Mouse (Mus musculus): ENCODE measurements around the gene Calm2. TPM values are rescaled to one million over a fixed set of nuclear protein-coding genes. Genes with fewer than 3 reads are reported as not detected.

The Calm2 gene
- polyA plus RNA-seq, 1 experiment from 2014 or later: 397 TPM

GRCm38 (mm10) chr17:87403462-87403861, 43.3 kb downstream of the Calm2 start:
- H3K27me3 ChIP-seq (ENCODE audit: insufficient read depth, low read length): no peaks in the 10 kb centered on the region
- H3K36me3 ChIP-seq (replicated peaks; ENCODE audit: insufficient read depth, low read length): no peaks in the 10 kb centered on the region
- no peak for ATAC-seq
- TF ChIP-seq CTCF (IDR thresholded peaks at IDR 0.05; ENCODE audit: low read depth): no peak
- no peak overlapping the region for H3K27ac ChIP-seq (ENCODE audit: low read depth)
- WGBS (ENCODE audit: insufficient replicate concordance): 70% methylated on average over 4 of the region's 4 CpGs
- no peaks in the 10 kb centered on the region for H3K4me1 ChIP-seq (ENCODE audit: insufficient read depth)
- H3K9ac ChIP-seq (replicated peaks): no peak overlapping the region
- H3K4me3 ChIP-seq (ENCODE audit: low read depth, low read length): no peak overlapping the region
- no peak for DNase-seq
- H3K9me3 ChIP-seq (ENCODE audit: low read length): no peaks in the 10 kb centered on the region
- no peak overlapping the region for H3K4me2 ChIP-seq (ENCODE audit: low read depth, low read length)

- Histone ChIP-seq H3K4me2 (ENCODE audit: low read depth, low read length) (no peak overlapping the region), H3K4me3 (ENCODE audit: low read depth, low read length) (no peak overlapping the region), H3K9me3 (ENCODE audit: low read length) (no peaks in the 10 kb centered on the region), H3K9ac (replicated peaks) (no peak overlapping the region), H3K4me1 (ENCODE audit: insufficient read depth) (no peaks in the 10 kb centered on the region), H3K27me3 (ENCODE audit: insufficient read depth, low read length) (no peaks in the 10 kb centered on the region), H3K36me3 (replicated peaks; ENCODE audit: insufficient read depth, low read length) (no peaks in the 10 kb centered on the region), H3K27ac (ENCODE audit: low read depth) (no peak overlapping the region)
- no peak for DNase-seq
- no peak for ATAC-seq
- TF ChIP-seq EP300 (IDR thresholded peaks at IDR 0.05; ENCODE audit: low read depth): no peak
- 75% methylated on average over 11 of the region's 11 CpGs for WGBS (ENCODE audit: insufficient replicate concordance)
Measured at GRCm38 (mm10) chr17:87402444-87402843, 44.3 kb downstream of the Calm2 start.

GRCm38 (mm10) chr17:87397088-87397487, 49.6 kb downstream of the Calm2 start:
- Histone ChIP-seq H3K27ac (ENCODE audit: low read depth) (no peak overlapping the region), H3K9ac (replicated peaks) (no peak overlapping the region), H3K36me3 (replicated peaks; ENCODE audit: insufficient read depth, low read length) (no peaks in the 10 kb centered on the region), H3K4me2 (ENCODE audit: low read depth, low read length) (no peak overlapping the region), H3K27me3 (ENCODE audit: insufficient read depth, low read length) (no peaks in the 10 kb centered on the region), H3K9me3 (ENCODE audit: low read length) (no peaks in the 10 kb centered on the region), H3K4me1 (ENCODE audit: insufficient read depth) (no peaks in the 10 kb centered on the region), H3K4me3 (ENCODE audit: low read depth, low read length) (no peak overlapping the region)
- 61% methylated on average over 11 of the region's 11 CpGs for WGBS (ENCODE audit: insufficient replicate concordance)
- ATAC-seq (no peak), DNase-seq (no peak)
- no peak for TF ChIP-seq CTCF (IDR thresholded peaks at IDR 0.05; ENCODE audit: low read depth)

- no peaks in the 10 kb centered on the region for H3K4me1 ChIP-seq (ENCODE audit: insufficient read depth)
- no peak overlapping the region for H3K4me3 ChIP-seq (ENCODE audit: low read depth, low read length)
- ATAC-seq: peak; percentile 62
- no peaks in the 10 kb centered on the region for H3K9me3 ChIP-seq (ENCODE audit: low read length)
- no peak for TF ChIP-seq EP300 (IDR thresholded peaks at IDR 0.05; ENCODE audit: low read depth)
- TF ChIP-seq CTCF (IDR thresholded peaks at IDR 0.05; ENCODE audit: low read depth): no peak
- no peak overlapping the region for H3K9ac ChIP-seq (replicated peaks)
- H3K27me3 ChIP-seq (ENCODE audit: insufficient read depth, low read length): no peaks in the 10 kb centered on the region
- WGBS (ENCODE audit: insufficient replicate concordance): 64% methylated on average over 7 of the region's 7 CpGs
- H3K27ac ChIP-seq (ENCODE audit: low read depth): peak overlapping the region; percentile 34; the same call in 1 of the 2 replicates
- no peaks in the 10 kb centered on the region for H3K36me3 ChIP-seq (replicated peaks; ENCODE audit: insufficient read depth, low read length)
- peak; percentile 34 for DNase-seq
- no peak overlapping the region for H3K4me2 ChIP-seq (ENCODE audit: low read depth, low read length)
Measured at GRCm38 (mm10) chr17:87391242-87391641, 55.5 kb downstream of the Calm2 start.

GRCm38 (mm10) chr17:87387068-87387467, 59.7 kb downstream of the Calm2 start:
- H3K4me2 ChIP-seq (ENCODE audit: low read depth, low read length): no peak overlapping the region
- TF ChIP-seq EP300 (IDR thresholded peaks at IDR 0.05; ENCODE audit: low read depth): no peak
- TF ChIP-seq CTCF (IDR thresholded peaks at IDR 0.05; ENCODE audit: low read depth): no peak
- DNase-seq (peak; percentile 58), ATAC-seq (peak; percentile 40; the same call in 1 of the 2 replicates)
- H3K4me1 ChIP-seq (ENCODE audit: insufficient read depth): no peaks in the 10 kb centered on the region
- no peak overlapping the region for H3K4me3 ChIP-seq (ENCODE audit: low read depth, low read length)
- no peaks in the 10 kb centered on the region for H3K9me3 ChIP-seq (ENCODE audit: low read length)
- WGBS (ENCODE audit: insufficient replicate concordance): 10% methylated on average over 3 of the region's 5 CpGs
- no peak overlapping the region for H3K27ac ChIP-seq (ENCODE audit: low read depth)
- no peak overlapping the region for H3K9ac ChIP-seq (replicated peaks)
- no peaks in the 10 kb centered on the region for H3K27me3 ChIP-seq (ENCODE audit: insufficient read depth, low read length)
- no peaks in the 10 kb centered on the region for H3K36me3 ChIP-seq (replicated peaks; ENCODE audit: insufficient read depth, low read length)

DNA sequence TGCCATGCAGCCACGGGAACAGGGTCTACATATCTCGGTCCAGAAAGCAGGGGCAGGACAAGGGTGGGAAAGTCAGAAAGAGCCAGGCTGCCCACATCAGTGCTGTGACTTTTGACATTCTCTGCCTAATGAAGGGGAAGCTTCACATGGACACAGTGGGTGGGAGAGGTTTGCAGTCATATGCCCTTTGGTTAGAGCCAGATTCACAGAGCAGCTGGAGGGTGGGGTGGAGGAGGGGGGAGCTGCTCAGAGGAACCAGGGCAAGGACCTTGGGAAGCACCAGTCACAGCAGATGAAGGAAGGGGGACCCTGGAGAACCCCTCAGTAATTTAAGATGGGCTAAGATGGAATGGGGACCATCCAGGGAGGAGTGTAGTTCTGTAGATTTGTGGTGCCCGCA, 60.9 kb downstream of the Calm2 start:
- Histone ChIP-seq H3K4me2 (ENCODE audit: low read depth, low read length) (no peak overlapping the region), H3K27ac (ENCODE audit: low read depth) (no peak overlapping the region), H3K27me3 (ENCODE audit: insufficient read depth, low read length) (no peaks in the 10 kb centered on the region), H3K9me3 (ENCODE audit: low read length) (no peaks in the 10 kb centered on the region), H3K4me1 (ENCODE audit: insufficient read depth) (no peaks in the 10 kb centered on the region), H3K9ac (replicated peaks) (no peak overlapping the region), H3K36me3 (replicated peaks; ENCODE audit: insufficient read depth, low read length) (no peaks in the 10 kb centered on the region), H3K4me3 (ENCODE audit: low read depth, low read length) (no peak overlapping the region)
- 81% methylated on average over 3 of the region's 3 CpGs for WGBS (ENCODE audit: insufficient replicate concordance)
- TF ChIP-seq EP300 (IDR thresholded peaks at IDR 0.05; ENCODE audit: low read depth) (no peak), CTCF (IDR thresholded peaks at IDR 0.05; ENCODE audit: low read depth) (no peak)
- DNase-seq: no peak
- ATAC-seq: no peak

Other genes starting within 250 kb of the Calm2 start
- 139 and 148 TPM in 2 replicates for gene Mcfd2, start 181.0 kb downstream of the Calm2 start, polyA plus RNA-seq (2015; fragmentation: Nextera tagmentation; extraction: Ambion mirVana)
- 10.1 and 12.1 TPM in 2 replicates for gene Ttc7, start 164.0 kb downstream of the Calm2 start, polyA plus RNA-seq (2015; fragmentation: Nextera tagmentation; extraction: Ambion mirVana)
- not detected in 2 replicates for gene Stpg4, start 19.2 kb downstream of the Calm2 start, polyA plus RNA-seq (2015; fragmentation: Nextera tagmentation; extraction: Ambion mirVana)
- 3.1 and 4.4 TPM in 2 replicates for gene Epcam, start 189.0 kb upstream of the Calm2 start, polyA plus RNA-seq (2015; fragmentation: Nextera tagmentation; extraction: Ambion mirVana)
- 15.5 and 16.1 TPM in 2 replicates for gene Msh2, start 225.4 kb upstream of the Calm2 start, polyA plus RNA-seq (2015; fragmentation: Nextera tagmentation; extraction: Ambion mirVana)

Data from liver, postnatal 0 days (tissue).